Comparison of ENCODE assay signal across 29 mouse cellular contexts in genomic region chr13:19356120-19356519, GRCm38 (mm10). TPM values are rescaled to one million over a fixed set of nuclear protein-coding genes. Genes with fewer than 3 reads are reported as not detected.
DNase-seq lines count a peak whose midpoint lies in the region; ATAC-seq lines count a peak whose summit lies in the region.
"Had no signal": no experiment of that assay in that cellular context is flagged by ENCODE, and none has a peak within 500 bp of the region (broad histone marks: within the 10 kb centered on the region; RNA-seq: fewer than 3 reads in every experiment).

No protein-coding gene starts in this region.

- H3K9me3 ChIP-seq in megakaryocyte, embryonic 14.5 days = no peaks in the 10 kb centered on the region
- H3K9me3 ChIP-seq: embryonic facial prominence, embryonic 10.5 days; embryonic facial prominence, embryonic 15.5 days; forebrain, embryonic 12.5 days; heart, embryonic 13.5 days; hindbrain, embryonic 13.5 days; limb, embryonic 12.5 days; lung, embryonic 15.5 days; midbrain, embryonic 13.5 days; neural tube, embryonic 15.5 days; stomach, embryonic 15.5 days had no signal

- DNase-seq in heart, adult 11 months = peak; percentile 34
- no peak for DNase-seq in heart, postnatal 25 days (ENCODE audit: low spot score)
- DNase-seq in 416B (ENCODE audit: low read depth) = peak; percentile 72
- DNase-seq in layer of hippocampus, postnatal 25 days (ENCODE audit: extremely low spot score in 1 of 2, low spot score in 1 of 2) = no peak
- DNase-seq: adrenal gland, adult 2 months; cerebellum, adult 2 months; cerebellum, postnatal 14 days; forebrain, postnatal 0 days; gastrocnemius, postnatal 10 days; heart, adult 18-20 months; heart, postnatal 36 days; kidney, adult 11 months; kidney, postnatal 14 days; retina, postnatal 1 day; right cerebral cortex, postnatal 25 days had no signal

- H3K4me3 ChIP-seq in megakaryocyte, embryonic 14.5 days (replicated peaks) = peak overlapping the region; percentile 38
- H3K4me3 ChIP-seq: embryonic facial prominence, embryonic 10.5 days; embryonic facial prominence, embryonic 15.5 days; forebrain, embryonic 12.5 days; heart, embryonic 13.5 days; hindbrain, embryonic 13.5 days; left cerebral cortex, adult 2 months; limb, embryonic 12.5 days; lung, embryonic 15.5 days; midbrain, embryonic 13.5 days; neural tube, embryonic 15.5 days; stomach, embryonic 15.5 days had no signal

- no peaks in the 10 kb centered on the region for H3K27me3 ChIP-seq in megakaryocyte, embryonic 14.5 days (replicated peaks)
- H3K27me3 ChIP-seq: embryonic facial prominence, embryonic 15.5 days; forebrain, embryonic 12.5 days; heart, embryonic 13.5 days; hindbrain, embryonic 13.5 days; limb, embryonic 12.5 days; lung, embryonic 15.5 days; midbrain, embryonic 13.5 days; neural tube, embryonic 15.5 days; stomach, embryonic 15.5 days had no signal

- ATAC-seq in common myeloid progenitor, adult 5-6 weeks (replicated peaks; ENCODE audit: low read depth, poor library complexity, severe bottlenecking) = peak; percentile 29; the same call in 1 of the 2 replicates
- no peak for ATAC-seq in granulocyte monocyte progenitor cell, adult 5-6 weeks (replicated peaks; ENCODE audit: poor library complexity, severe bottlenecking)
- ATAC-seq: forebrain, postnatal 0 days; midbrain, embryonic 13.5 days had no signal

- H3K36me3 ChIP-seq in megakaryocyte, embryonic 14.5 days (replicated peaks; ENCODE audit: low read length) = peaks cover 36% of the 10 kb centered on the region

- intact Hi-C loops in heart, postnatal 25 days (cut with DNase I) = no loop called here

- peaks cover 24% of the 10 kb centered on the region for H3K4me1 ChIP-seq in megakaryocyte, embryonic 14.5 days
- H3K4me1 ChIP-seq: embryonic facial prominence, embryonic 15.5 days; heart, embryonic 13.5 days; lung, embryonic 15.5 days; neural tube, embryonic 15.5 days; stomach, embryonic 15.5 days had no signal

RNA-seq across cellular contexts. Expression of gene Stard3nl, which starts 39.5 kb away (rescaled TPM):
- 10 to 100 TPM; 15.0 to 16.6 TPM for total RNA-seq in heart, postnatal 25 days (2021)
- 17.1 and 26.3 TPM in 2 replicates for total RNA-seq in common myeloid progenitor, adult 5-6 weeks (2017)
- 3.9 TPM in 1 of 2 replicates, not detected in the other for polyA plus RNA-seq in megakaryocyte, embryonic 14.5 days (2012; ENCODE audit: insufficient read depth, low replicate concordance)
- 15.9 and 16.0 TPM in 2 replicates for total RNA-seq in granulocyte monocyte progenitor cell, adult 5-6 weeks (2014; fragmentation: Nextera tagmentation)
- 17.2 and 23.2 TPM in 2 replicates for total RNA-seq in granulocyte monocyte progenitor cell, adult 5-6 weeks (2017)
- 10 to 100 TPM; 62.0 to 64.7 TPM for total RNA-seq in layer of hippocampus, postnatal 25 days (2021)

Comparison
In these comparisons a context has a peak if more than half of its experiments do, and no peak if none do; other contexts are left out.
1. DNase-seq: peak in heart, adult 11 months (single experiment) and 416B (single experiment); none in heart, postnatal 25 days (single experiment) and layer of hippocampus, postnatal 25 days (0 of 2).